Mouse (Mus musculus): Measurements from ENCODE around the gene Rasgef1b.
"Not testable (repeated sequence)": the region's sequence is repeated elsewhere in the genome, so short reads cannot be mapped to it uniquely, and the experiment has no call there.

Rasgef1b gene

DNA sequence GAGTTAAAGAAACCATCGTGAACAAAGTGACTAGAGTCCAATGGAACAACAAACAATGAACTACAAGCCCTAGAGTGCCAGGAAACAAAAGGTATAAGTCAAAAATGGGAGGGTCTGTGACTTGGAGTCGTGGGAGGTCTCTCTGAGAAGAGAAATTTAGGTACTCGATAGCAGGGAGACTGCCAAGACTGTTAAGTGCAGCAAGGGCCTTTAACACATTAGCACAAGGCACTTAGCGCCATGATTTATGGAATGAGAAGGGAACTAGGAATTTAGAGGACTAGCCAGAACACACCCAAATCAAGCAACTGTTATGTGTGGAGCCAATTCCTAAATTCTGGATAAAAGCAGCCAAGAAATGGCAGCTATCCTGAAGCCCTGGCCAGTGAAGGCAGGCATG lies 490.7 kb downstream of the Rasgef1b start:
- no peak for DNase-seq

DNA sequence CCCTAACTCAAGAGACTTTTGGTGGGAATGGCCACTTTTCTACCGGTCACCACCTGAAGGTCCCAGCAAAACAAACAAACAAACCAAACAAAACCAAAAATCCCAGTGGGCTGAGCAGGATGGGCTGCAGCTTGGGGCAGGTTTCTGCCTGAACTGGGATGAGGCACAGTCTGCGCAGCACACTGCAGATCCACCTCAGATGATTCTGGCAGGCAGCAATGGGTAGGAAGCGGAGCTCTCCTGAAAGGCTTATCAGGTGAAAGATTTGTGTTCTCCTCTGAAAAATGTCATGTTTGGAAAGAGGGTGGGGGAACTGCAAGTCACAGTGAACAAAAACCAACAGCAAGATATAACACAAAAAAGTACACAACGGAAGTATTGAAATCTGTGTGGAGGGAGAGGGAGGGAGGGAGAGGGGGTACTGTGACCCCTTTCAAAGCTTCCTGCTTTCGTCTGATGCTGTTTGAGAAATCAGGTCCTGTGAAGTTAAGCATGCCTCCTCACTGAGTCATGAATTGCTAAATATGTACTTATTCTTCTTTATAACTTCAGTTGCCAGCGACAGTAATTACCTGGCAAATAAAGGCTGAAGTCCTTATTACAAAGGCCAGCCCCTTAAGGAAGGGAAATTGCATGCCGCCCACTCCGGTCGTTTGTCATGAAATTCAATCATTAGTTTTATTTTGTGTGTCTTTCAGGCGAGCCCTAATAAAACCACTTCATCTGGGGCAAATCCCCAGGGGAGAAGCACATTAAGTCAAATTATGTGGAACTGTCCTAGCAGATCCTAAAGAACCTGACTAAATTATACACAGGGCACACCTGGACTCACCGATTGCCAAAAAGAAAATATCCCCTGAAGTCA lies 491.7 kb downstream of the Rasgef1b start:
- no peak for DNase-seq

DNA sequence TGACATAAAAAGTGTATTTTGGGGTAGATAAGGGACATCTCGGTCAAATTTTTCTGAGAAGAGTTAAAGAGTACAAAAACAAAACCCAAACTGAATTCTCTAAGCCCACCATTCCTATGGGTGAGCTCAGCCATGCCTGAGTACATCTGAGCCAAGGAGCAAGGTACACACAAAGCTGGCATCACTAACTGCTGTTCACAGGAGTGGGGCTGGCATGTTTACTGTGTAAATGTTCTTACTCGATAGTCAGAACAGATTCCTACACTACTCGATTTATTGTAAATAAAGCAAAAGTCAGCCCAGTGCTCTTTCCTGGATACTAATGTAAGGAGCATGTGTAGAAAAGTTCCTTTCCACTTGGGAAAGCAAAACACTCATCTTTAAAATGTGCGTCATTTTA lies 492.4 kb downstream of the Rasgef1b start:
- no peak for DNase-seq

DNA sequence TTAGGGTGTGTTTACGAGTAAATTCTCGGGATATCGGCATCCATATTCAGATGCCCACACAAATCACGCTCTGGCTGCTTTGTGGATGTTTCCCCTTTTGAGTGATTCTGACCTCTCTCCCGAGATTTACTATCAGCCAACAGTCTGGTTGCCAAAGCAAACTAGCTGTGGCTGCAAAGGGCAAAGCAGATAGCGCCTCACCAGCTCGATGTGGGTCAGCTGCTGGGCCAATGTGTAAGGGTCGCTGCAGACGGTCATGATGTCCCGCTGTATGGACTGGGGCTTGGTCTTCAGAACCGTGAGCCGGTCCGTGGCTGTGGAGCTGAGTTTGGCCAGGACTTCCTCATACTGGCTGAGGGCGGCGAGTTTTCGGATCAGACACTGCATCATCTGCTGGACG lies 494.6 kb downstream of the Rasgef1b start:
- no peak for DNase-seq

DNA sequence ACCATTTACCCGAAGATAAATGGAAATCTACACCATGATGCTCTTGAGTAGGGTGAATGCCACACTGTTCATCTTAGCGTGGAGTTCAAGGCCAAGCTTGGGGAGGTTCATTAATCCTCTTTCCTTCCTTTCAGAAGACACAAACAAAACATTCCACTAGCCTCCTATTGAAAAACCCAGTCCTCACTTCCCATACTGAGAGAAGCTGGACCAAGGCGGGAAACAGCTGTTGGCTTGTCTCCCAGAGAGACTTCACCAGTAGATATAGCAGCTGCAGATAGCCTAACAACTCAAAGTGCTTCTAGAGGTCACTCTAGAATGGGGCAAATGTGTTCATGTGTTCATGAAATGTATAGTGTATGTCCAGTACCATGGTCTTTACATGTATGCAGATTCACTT lies 495.7 kb downstream of the Rasgef1b start:
- DNase-seq, result no peak

DNA sequence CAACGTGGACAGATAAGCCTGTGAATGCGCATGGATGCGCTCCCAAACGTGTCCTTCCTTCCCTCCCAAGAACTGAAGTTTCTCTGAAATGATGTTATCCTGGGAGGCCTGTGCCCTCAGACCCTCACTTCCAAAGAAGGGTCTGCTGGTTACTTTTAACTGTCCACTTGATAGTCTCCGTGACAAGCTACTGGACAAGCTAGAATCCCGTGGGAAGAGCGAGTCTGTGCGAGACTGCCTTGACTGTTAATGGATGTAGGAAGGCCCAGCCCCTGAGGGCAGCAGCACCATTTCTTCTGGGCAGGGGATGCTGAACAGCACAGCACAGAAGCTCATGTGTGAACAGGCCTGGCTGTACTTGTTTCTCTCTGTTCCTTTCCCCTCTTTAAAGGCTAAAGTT lies 496.5 kb downstream of the Rasgef1b start:
- DNase-seq, result no peak

DNA sequence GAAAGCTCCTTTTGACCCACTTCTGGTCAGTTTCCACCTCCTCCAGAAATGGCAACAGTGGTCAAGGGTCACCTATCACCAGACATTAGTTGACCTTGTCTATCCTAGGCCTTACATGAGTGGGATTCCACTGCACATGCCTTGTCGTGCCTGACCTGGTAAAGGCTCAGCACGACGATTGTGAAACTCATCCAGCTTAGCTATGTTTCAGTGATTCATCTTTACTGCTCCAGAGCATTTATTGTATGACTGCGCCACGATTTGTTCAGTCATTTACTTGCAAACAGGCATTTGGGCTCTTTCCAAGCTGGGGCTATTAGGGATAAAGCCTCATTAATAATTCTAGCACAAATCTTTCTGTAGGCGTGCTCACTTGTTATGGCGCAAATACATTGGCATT lies 498.4 kb downstream of the Rasgef1b start:
- DNase-seq, result no peak

DNA sequence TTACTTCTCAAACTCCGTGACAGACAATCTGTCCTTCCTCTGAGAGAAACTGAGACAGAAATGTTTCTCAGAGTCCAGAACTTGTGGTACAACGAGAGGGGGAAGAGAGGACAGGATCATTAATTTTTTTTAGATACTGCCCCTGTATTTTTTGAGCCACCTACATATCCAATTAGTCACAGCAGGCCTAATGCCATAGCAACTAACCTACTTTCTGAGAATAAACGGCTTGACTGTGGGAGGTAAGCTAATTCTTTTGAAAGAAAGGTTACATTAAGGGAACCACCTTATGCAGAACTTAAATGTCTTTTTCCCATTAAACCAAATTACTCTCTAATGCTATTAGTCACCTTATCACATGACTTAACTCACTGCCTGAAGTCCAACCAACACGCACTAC lies 501.5 kb downstream of the Rasgef1b start:
- DNase-seq, result no peak

DNA sequence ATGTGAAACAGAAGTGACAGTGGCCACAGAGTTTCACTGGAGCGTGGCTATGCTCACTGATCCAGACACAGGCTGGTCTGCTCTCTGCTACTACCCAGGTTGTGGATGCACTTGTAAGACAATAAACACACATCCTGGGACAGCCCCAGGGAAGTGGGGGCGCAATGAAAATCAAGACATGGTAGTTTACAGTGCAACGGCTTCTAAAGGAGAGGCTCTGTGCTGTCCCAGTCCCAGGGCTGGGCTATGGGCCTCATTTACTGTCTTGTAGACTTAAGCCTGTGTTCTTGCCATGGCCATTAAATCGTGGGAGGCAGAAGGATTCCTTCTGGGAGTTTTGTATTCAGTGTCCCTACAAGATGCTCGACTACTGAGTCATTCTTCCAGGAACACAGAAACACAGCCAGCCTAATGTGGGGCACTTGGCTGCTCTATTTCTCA lies 504.3 kb downstream of the Rasgef1b start:
- no peak for DNase-seq

DNA sequence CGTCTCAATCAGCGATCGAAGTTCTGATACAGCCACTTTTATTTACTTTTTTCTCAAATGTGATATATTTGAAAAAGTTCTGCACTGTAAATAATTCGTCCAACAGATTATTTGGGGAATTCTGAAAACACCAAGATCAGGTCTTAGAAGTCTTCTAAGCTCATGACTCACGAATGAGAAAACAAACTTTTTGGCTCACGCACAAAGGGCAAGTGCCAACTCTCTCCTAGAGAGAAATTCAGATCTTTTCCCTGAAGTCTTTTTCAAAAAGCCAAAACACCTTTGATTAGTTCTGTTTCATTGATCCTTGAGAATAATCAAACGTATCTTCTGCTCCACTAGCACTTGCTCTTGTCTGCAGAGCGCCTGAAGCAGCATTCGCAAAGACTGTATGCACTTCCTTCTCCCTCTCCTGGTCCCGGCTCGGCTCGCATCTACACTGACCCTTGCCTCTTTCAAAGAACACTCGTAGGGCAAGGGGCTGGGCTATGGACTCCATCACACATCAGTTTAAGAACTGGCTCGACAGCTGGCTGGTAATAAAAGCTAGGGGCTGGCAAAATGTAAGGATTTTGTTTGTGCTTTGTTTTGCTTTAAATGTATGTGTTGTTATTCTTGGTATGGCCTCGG lies 504.9 kb downstream of the Rasgef1b start:
- DNase-seq, result no peak

DNA sequence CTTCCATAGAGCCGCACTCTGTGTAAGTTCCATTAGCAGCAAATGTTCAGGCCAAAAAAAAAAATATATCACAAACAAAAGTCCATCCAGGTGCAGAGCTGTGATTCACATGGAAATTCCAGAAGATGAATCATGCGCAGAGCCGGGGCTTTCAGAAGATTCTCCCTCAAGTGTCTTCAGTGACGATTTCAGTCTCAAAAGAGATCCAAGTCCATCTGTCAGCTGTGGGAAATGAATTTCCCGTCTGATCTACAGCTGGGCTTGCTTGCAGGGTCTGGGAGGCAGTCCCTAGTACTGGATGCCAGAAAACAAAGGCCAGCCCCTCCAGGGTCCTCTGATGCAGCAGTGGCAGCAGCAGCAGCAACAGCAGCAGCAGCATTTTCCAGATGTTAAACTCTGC lies 510.5 kb downstream of the Rasgef1b start:
- no peak for DNase-seq

DNA sequence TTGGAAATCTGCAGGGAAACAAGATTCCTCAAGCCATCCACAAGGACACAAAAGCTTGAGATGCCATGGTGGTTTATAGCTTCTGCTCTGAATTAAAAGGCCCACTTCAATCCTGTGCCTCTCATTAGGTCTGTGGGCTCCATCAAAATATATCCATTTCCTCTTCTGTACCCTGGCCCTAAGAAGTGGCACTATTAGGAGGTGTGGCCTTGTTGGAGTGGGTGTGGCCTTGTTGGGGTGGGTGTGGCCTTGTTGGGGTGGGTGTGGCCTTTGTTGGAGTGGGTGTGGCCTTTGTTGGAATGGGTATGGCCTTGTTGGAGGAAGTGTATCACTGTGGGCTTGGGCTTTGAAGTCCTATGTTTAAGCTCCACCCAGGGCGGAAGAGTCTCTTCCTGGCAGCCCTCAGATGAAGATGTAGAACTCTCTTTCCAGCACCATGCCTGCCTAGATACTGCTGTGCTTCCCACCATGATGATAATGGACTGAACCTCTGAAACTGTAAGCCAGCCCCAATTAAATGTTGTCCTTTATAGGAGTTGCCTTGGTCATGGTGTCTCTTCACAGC lies 512.2 kb downstream of the Rasgef1b start:
- not testable (repeated sequence) for DNase-seq

DNA sequence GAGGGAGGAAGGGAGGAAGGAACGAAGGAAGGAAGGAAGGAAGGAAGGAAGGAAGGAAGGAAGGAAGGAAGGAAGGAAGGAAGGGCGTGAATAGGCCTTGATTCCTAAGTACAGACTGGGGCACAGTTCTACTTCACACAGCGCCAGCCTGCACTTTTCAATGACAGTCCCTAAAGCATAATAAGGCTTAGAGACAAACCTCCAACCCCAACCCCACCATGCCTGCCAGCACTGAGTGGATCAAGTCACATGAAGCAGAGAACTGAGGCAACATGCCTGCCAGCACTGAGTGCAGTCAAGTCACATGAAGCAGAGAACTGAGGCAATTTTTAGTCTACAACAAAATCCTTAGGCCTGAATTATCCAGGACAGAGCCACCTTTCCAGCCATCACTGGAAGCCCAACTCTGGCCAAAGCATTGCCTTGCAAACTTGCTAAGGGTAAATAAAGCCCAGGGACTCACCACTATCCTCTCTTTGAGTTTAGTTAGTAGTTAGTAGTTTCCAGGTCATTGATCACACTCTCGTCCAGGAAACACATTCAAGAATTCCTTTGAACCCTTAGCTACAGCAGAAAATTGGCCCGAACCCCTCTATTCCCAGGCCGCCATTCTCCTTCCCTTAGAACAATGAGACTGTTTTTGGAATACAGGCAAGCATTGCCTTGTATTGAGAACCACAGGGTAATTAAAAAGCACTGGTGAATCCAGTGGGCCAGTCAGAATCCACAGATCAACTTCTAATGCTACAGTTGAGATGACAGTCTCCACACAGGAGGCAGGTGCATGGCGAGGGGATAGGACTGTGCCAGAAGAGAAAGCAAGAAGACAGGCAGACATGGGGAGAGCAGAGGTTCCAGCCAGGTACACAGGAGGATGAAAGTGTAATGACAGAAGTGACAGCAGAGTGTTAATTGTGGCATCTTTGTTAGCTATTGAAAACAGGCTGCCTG lies 513.4 kb downstream of the Rasgef1b start:
- DNase-seq, result no peak

DNA sequence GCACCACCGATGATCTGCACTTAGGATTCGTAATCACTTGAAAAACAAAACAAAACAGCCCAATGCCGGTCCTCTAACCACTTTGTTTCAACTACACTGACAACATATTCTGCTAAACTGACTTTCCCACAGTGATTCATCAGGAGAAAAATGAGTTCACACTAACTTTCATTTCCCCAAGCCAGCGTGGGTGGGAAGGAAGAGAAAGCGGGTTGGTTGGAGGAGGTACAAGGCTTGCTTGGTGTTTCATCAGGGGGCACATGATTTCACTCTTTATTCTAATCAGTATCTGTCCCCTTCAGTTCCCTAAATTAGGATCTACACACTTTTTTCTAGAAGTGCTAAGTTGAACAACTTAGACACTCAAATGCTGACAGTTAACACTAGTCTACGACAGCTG lies 514.5 kb downstream of the Rasgef1b start:
- DNase-seq, result peak; percentile 33

DNA sequence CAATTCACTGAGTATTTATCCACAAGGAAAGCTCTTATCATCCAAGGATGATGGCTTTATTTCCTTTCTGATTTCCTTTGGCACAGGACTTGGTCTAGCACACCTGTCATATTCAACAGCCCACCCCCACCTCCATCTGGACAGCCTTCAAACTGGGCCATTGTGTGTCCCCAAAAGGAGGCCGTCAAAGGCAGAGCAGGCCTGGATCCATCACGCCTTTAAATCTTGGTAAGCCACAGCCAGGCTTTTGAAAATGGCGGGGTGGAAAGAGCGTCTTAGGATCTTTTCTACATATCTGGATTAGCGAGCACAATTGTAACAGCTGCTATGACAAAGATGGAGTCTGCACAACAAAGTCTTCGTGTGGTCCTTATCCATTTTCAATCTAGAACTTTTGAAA lies 515.7 kb downstream of the Rasgef1b start:
- DNase-seq, result no peak

DNA sequence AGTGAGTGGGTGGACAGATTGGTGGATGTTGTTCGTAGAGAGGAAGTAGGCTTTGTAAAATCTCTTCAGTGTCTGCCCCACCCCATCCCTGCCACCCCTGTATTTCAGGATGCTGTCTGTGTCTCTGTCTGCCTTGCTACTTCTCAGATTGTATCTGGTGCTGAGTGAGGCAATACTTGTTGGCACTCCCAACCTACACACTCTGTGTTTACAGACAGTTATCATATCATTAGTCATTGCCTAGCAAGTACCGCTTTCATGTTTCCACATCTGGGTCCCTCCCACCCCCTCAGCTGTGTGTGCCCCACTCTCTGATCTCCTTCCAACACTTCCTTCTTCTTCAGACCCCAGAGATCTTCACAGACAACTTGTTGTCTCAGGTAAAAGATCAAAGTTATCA lies 525.4 kb downstream of the Rasgef1b start:
- no peak for DNase-seq

DNA sequence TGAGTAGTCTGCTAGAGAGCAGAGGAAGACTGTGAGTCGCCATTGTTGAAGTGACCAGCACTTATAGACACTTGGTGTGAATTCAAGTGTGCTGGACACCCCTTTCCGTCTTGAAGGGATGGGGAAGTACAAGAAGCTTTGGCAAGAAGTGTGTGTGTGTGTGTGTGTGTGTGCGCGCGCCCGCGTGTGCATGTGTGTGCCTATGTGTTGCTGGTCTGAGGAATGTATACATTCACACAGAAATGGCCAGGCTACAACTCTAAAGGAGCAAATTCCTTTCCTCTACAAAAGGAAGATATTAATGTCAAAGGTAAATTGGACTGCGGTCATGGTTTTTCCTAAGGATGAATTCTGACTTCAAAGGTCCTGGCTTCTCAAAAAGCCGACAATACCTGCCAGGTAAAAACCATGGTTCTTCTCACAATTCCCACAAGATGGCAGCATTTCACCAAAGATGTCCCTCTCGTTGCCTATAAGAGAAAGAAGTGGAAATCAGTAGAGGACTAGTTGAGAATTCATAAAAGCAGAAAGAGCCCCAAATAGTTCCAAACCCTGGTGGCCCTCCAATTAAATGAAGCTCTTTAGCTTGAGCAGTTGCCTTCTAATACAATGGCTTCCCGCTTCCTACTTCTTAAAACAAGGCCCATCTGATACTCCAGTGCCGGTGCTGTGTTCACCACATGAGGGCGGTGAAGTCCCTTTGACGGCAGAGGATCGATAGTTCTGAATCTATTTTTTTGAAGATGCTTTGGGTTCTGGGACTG lies 526.6 kb downstream of the Rasgef1b start:
- peak; percentile 44 for DNase-seq

DNA sequence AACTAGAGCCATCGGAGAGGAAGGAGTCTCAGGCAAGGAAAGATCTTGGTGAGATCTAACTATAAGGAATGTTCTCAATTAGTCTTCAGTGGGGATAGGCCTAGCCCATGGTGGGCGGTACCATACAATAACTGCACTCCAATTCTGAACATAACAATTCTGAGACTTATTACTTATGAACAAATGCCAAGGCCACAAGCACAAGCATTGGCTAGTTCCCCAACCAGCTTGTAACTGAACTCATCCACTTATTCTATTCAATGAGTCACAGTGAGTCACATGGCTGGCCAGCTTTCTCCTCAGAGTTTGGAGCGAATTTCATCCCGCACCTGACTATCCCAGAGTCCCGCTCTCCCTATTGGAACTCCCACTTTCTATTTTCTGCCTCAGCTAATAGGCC lies 533.4 kb downstream of the Rasgef1b start:
- no peak for DNase-seq

DNA sequence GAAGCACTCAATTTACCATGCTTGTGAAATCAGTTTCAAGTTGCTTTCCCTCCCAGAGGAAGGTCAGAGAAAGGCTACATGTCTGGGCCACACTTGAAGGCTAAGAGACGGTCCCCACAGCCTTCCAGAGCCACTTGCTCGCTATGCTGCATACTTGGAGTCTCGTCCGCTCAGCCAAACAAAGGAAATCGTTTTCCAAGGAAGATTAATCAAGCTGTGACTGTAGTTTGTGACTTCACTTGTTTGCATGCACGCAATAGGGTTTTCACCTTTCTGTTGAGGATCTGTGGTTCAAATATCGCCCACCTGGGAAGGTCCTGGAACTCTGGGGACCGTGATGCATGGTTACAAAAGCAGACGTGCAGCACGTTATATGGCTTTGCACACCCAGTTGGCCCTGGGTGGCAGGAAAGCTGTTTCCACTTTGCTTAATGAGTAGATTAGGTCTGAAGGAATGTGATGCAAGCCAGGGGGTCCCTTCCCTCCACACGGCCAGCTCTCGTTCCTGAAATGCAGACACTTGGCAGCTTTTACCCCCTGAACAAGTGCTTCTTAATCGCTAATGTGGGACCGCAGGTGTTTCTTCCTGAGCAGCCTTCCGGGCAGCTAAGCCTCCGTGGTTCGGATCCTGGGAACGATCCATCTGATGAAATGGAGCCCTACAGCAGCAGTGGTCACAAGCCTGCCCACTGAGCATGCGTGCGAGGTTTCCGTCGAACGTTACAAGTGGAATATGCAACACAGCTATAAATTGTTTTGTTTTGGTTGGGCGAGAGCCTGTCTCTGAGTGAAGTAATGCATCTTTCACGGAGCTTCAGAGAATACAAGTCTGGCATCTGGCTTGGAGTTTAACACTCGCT lies 537.7 kb downstream of the Rasgef1b start:
- no peak for DNase-seq

DNA sequence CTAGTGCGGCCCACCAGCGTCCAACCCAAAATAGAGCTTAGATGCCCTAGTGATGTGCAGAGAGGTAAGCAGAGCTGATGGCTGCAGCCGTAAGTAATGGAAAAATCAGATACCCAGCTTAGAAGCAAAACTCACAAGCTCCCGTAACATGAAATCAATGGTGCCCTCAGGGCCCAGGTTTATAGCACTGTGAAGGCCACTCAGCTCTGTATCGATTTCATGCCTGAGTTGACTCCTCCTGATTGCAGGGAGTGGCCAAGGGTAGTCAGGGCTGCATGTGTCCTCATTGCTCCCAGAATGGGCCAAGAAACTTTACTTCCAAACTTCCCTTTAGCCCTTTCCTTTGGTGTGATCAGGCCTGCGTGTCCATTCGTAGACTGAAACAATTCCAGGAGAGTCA lies 545.2 kb downstream of the Rasgef1b start:
- no peak for DNase-seq

Measured in right cerebral cortex, postnatal 25 days (tissue).